Mouse (Mus musculus): Measurements from ENCODE around the gene Zcchc7. TPM values are rescaled to one million over a fixed set of nuclear protein-coding genes. Genes with fewer than 3 reads are reported as not detected.

Zcchc7 gene
- polyA plus RNA-seq, 1 experiment, result 6.8 TPM

- 72% methylated on average over 11 of the region's 11 CpGs for WGBS
- DNase-seq (ENCODE audit: low read depth, low spot score), result no peak
Observed at GRCm38 (mm10) chr4:44905651-44906271, 150.1 kb downstream of the Zcchc7 start.

- DNase-seq (ENCODE audit: low read depth, low spot score), result no peak
- 81% methylated on average over 4 of the region's 4 CpGs for WGBS
Observed at GRCm38 (mm10) chr4:44906399-44906798, 150.7 kb downstream of the Zcchc7 start.

DNA sequence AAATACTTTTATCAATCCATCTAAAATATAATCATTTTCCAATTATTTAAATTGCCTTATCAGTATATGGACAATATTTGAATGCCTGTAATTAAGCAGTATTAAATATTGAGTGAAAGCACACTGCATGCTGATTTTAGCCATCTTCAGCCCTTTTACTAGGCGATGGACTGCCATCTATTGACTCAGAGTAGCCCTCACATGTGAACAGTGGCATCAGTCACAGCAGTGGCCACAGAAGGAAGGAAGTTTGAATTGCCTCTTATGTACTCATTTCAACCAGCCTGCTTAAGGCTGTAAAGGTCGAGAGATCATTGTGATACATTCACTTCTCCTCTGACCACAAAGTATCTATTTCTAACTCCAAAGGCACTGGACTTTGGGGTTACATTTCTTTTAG is 154.4 kb downstream of the Zcchc7 start:
- 56% methylated on average over 2 of the region's 2 CpGs for WGBS
- no peak for DNase-seq (ENCODE audit: low read depth, low spot score)

- no peak for DNase-seq (ENCODE audit: low read depth, low spot score)
- WGBS, result 90% methylated on average over 2 of the region's 2 CpGs
Observed at GRCm38 (mm10) chr4:44910857-44911256, 155.2 kb downstream of the Zcchc7 start.

DNA sequence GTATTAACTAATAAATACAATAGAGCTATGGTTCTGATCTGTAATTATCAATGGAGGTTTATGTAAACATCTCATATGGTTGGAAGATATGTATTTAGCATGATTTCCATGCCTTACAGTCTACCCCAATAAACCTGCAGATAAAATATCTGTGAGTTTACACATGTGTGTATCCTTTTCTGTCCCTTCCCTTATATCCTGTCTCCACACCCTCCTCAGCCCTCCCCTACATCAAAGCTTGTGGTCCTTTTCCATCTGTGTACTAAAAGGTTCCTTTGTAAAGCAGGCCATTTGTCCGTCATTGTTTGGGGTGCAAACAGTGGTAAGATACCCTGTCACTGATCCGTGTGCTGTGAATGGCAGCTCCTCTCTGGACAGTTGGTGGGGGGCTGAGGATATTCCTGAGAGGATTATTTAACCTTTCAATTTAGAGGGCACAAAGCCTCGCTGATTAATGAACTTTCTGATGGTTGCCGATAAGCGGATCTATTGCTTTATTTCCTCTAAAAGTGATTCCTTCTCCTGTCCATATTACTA is 161.7 kb downstream of the Zcchc7 start:
- 87% methylated on average over 5 of the region's 5 CpGs for WGBS
- no peak for DNase-seq (ENCODE audit: low read depth, low spot score)

- 79% methylated on average over 3 of the region's 3 CpGs for WGBS
- DNase-seq (ENCODE audit: low read depth, low spot score), result no peak
Observed at GRCm38 (mm10) chr4:44917907-44918306, 162.2 kb downstream of the Zcchc7 start.

- no peak for DNase-seq (ENCODE audit: low read depth, low spot score)
- WGBS, result 89% methylated on average over 5 of the region's 5 CpGs
Observed at GRCm38 (mm10) chr4:44920831-44921230, 165.2 kb downstream of the Zcchc7 start.

DNA sequence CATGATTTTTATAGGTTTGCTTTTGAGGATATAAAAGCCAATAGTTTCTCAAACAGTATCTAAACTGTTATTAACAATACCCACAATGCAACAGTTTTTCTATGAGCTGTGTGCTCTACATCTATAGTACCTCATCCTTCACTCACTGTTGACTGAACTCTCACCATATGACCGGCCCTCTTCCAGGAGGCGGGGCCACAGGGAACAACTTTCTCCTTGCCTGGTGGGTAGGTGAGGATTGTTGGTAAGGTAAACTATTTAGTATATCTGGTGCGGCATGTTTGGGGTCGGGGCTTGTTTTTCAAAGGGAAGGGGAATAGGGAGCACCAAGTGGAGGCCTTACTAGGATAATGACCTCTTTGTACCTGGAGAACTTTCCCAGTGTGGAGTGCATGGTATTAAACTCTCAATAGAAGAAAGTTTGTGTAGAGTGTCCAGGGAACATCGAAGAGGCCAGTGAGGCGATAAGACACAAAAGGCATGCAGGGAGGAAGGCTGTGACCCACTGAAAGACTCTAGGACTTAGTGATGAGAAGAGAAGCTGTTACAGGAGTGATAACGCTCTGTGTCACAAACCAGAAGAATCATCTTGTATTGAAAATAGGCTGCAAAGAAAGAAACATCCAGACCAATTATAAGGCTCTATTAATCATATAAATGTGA is 166.9 kb downstream of the Zcchc7 start:
- DNase-seq (ENCODE audit: low read depth, low spot score), result no peak
- WGBS, result 90% methylated on average over 7 of the region's 7 CpGs

- DNase-seq (ENCODE audit: low read depth, low spot score), result no peak
- WGBS, result 82% methylated on average over 5 of the region's 5 CpGs
Observed at GRCm38 (mm10) chr4:44923129-44923481, 167.4 kb downstream of the Zcchc7 start.

DNA sequence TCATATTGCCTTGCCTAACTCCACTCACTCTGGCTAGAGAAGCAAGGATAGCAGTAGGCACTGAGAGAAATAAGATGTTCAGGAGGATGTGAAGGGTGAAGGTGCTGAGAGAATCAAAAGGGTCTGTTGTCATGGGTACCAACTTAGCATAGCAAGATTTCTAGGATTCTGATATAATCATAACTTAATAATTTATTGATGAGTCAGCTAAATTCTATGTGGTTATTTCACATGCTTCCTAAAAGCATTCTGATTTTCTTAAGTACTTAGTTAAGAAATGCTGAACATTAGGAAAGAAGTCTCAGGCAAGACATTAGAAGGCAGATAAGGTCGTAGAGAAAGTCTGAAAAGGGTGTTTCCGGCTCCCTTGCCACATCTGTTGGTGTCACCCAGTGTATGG is 172.3 kb downstream of the Zcchc7 start:
- 94% methylated on average over 2 of the region's 2 CpGs for WGBS
- no peak for DNase-seq (ENCODE audit: low read depth, low spot score)

DNA sequence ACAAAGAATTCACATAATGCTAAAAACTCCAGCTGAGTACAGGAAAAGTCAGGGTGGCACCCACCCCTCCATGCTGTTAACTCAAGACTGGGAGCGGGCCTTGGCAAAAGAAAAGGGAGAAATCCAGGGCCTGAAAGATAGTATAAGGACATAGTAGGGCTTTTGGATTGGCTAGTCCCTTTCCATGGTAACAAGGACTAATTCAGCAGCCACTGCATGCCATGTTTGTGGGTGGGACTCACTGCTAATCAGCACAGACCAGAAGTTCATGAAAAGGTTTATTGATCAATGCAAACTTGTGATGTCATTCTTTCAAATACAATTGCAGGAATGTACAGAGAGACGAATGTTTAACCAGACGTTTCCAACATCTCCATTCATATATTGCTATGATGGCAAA is 173.1 kb downstream of the Zcchc7 start:
- WGBS, result 63% methylated on average over 3 of the region's 3 CpGs
- no peak for DNase-seq (ENCODE audit: low read depth, low spot score)

DNA sequence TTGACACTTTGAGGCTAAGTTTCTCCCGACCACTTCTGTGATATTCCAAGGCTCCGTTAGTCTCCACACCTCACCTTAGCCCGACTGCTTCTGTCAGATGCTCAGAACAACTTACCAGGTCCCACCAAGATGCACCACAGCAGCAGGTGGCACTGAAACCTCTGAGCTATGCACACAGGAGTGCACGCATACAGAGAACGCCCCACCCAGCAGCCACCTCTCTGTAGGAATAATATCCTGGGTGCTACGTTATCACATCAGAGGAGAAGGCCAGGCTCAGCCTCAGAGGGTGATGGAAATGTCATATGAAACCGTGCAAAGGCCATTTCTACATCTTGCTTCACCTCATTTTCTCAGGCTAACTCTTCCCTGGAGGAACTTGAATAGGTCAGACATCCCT is 174.7 kb downstream of the Zcchc7 start:
- 95% methylated on average over 7 of the region's 7 CpGs for WGBS
- DNase-seq (ENCODE audit: low read depth, low spot score), result no peak

DNA sequence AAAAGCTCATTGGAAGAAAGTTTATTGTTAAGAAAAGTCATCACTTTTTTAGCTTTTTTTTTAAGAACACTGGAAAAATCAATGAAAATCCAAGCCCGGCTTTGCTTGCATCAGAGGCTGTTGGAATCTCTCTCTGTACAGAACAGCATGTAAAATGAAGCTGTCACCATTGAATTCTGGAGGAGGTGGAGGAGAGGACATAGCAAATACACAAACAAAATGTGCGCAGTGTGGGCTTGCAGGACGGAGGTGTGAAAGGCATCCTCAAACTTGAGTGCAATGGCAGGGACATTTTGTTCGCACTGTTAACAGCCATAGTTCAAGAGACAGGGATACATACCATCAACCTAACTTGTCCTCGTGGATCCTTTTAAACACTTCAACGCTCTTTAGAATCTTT is 176.1 kb downstream of the Zcchc7 start:
- 97% methylated on average over 6 of the region's 6 CpGs for WGBS
- DNase-seq (ENCODE audit: low read depth, low spot score), result no peak

DNA sequence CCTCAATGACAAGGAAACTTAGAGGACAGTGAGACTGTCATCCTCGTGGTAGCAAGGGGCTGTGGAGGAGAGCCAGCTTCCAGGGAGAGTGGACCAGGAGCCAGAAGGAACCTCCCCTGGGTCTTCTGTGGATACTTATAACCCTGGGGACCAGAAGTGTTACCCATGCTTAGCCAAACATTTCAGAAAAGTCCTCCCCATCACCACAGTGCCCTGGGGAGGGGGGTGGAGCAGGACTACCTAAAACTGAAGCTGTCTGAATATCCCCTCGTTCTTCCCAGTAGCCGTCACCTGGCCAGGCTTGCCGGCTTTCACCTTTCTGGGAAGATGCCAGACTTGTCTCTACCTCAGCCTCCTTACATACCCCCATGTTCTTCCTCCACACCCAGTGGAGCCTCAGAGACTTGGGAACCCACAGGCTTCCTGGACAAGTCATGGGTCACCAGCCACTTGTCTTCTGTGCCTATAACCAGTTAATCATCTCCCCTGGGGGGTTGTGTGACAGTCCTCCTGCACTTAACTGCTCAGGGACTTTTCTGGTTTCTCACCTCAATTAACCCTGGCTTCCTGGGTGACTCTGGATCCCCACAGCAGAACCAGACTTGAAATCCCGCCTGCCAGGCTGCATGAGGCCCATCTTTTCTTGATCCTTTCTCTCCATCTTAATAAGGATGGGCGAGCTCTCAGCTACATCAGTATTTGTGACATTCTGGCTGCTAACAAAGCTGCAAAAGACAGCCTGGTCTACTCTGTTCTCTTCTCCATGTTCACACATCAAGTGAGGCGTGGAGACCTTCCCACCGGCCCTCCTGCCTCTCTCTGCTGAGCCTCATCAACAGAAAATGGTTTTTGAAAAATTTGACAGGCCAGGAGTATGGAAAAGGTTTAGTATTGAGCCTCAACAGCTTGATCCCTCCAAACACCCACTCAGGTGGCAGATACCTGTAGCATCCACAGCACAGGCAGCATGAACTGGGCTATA is 183.0 kb downstream of the Zcchc7 start:
- no peak for DNase-seq (ENCODE audit: low read depth, low spot score)
- WGBS, result 71% methylated on average over 8 of the region's 8 CpGs

DNA sequence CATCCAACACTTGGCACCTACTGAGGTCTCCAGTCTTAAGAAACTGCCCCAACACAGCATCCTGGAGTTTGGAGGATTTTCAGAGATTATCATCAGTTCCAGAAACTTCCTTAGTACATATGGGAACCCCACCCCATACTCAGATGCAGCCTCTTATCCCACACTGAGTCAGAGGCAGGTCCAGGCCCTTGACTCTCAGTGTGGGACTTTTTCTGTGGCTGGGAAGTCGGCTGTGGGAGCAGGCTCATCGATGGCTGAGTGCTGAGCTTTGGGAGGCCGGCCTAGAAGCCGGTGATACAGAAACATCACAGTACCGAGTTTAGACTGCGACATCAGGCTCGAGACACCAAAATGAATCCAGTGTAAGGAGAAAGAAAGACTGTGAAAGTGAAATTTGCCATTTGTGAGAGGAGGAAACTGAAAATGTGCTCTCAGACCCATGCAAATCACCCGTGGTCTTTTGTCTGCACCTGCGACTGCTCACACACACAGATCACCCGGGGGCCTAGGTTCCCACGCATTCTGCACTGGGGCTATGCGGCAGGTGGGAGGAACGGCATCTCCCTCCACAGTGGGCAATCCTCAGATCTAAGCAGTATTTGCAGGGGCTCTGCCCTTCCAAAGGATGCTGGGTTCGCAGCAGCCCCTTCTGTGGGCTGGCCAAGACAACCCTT is 184.0 kb downstream of the Zcchc7 start:
- 79% methylated on average over 14 of the region's 14 CpGs for WGBS
- no peak for DNase-seq (ENCODE audit: low read depth, low spot score)

- WGBS, result 58% methylated on average over 9 of the region's 9 CpGs
- DNase-seq (ENCODE audit: low read depth, low spot score), result no peak
Observed at GRCm38 (mm10) chr4:44940286-44940685, 184.6 kb downstream of the Zcchc7 start.

DNA sequence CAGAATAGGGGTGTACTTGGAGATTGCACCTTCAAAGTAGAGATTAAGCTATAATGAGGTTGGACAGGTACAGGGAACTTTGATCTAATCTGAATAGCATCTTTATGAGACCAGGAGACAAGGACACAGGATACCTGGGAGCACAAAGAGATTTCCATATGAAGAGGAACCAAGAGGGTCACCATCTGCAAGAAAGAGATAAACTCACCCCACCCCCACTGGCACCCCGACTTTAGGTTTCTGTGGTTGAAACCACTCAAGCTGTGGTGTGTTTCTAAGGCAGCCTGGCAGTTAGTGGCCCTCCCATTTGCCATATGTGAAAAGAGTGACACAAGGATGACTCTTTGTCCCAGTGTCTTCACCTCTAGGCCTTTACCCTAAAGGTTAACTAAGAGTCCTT is 186.6 kb downstream of the Zcchc7 start:
- DNase-seq (ENCODE audit: low read depth, low spot score), result no peak
- WGBS, result 80% methylated on average over 1 of the region's 1 CpGs

- 49% methylated on average over 6 of the region's 6 CpGs for WGBS
- no peak for DNase-seq (ENCODE audit: low read depth, low spot score)
Observed at GRCm38 (mm10) chr4:44943480-44943879, 187.8 kb downstream of the Zcchc7 start.

DNA sequence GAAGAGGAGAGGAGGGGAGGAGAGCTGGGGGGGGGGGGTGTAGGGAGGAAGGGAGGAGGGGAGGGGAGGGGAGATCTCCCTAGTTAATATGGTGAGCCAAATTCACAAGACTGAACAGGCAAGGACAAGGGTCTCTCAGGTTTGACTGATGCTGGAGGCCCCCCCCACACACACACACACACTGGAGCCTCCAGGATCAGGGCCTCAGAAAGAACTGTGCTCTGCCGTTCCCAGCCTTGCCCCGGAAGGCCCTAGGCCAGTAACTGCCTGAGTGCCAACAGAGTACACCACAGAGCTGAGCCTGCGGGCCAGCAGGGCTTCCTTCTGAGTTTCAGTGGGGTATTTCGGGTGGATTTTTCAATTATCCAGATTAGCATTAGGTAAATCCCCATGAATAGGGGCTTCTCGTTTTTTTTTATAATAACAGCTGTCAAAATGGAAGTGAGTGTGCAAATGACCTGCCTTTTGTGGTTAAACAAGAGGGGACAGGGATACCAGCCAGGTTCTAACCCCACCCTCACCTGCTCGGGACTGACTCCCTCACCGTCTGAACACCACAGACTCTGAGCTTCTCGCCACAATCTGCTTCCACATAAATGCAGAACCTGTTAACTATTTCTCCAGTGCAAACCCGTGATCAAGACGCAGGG is 188.9 kb downstream of the Zcchc7 start:
- DNase-seq (ENCODE audit: low read depth, low spot score), result no peak
- 72% methylated on average over 10 of the region's 10 CpGs for WGBS
